Mouse (Mus musculus): Measurements from ENCODE around the gene Epha4.

DNA sequence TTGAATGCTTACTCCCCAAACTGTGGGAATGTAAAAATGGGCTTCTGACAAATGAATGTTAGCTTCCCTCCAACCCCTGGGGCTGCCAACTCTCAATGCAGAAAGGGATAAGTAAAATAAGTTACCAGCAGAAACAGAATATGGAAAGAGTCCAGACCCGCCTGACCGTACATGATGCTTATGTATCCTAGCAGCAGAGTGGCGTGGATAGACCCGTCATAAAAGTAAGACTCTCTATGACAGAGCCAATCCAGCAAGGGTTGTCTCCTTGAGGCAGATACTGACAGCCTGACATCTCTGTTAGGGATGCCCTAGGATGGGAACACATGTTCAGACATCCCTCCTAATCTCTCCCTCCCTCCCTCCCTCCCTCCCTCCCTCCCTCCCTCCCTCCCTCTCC, 111.9 kb downstream of the Epha4 start:
- TF ChIP-seq POLR2A (IDR thresholded peaks at IDR 0.05; ENCODE audit: insufficient read depth, low read depth, low read length) (no peak), CTCF (IDR thresholded peaks at IDR 0.05; ENCODE audit: insufficient read depth, low read depth, low read length) (no peak)
